Mouse (Mus musculus) lung, postnatal 0 days (tissue): ENCODE results near the gene Bcl11b.

Source experiments
- CTCF ChIP-seq: IDR thresholded peaks from 2 replicates; pipeline ENCODE4 v1.5.1; 2016; ENCODE audit warnings: antibody characterized with exemption, mild to moderate bottlenecking
- EP300 ChIP-seq: IDR thresholded peaks from 2 replicates; pipeline ENCODE4 v1.6.1; 2016; ENCODE audit warnings: antibody characterized with exemption, mild to moderate bottlenecking, control low read depth

- TF ChIP-seq CTCF (no peak), EP300 (no peak)
Measured at GRCm38 (mm10) chr12:108002436-108003189, 789 bp downstream of the Bcl11b start.
